Mouse (Mus musculus) ZHBTc4 (cell line): ENCODE data around the gene Rptor.

Source experiments
- DNase-seq: peaks from one replicate; pipeline ENCODE4 v3.0.0-alpha.2; 2011; ENCODE audit warnings: low read depth, low spot score

The Rptor gene

GRCm38 (mm10) chr11:119650456-119650855, 47.8 kb downstream of the Rptor start:
- DNase-seq, result no peak

DNA sequence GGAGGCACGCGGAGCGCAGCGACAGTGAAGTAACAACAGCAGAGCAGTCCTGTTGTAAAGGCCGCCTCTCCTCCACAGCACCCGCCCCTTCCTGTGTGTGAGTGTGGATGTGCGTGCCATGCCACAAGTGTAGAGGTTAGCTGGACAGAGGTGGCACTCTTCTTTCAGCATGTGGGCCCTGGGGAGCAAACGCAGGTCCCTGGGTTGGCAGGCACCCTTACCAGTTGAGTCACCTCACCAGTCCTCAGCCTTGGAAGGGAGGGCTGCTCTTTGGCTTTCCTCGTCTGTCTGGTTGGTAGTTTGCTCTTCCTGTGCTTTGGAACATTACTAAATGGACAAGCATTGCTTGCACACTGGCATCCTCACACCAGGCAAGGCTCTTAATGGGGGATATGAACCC, 50.6 kb downstream of the Rptor start:
- no peak for DNase-seq

DNA sequence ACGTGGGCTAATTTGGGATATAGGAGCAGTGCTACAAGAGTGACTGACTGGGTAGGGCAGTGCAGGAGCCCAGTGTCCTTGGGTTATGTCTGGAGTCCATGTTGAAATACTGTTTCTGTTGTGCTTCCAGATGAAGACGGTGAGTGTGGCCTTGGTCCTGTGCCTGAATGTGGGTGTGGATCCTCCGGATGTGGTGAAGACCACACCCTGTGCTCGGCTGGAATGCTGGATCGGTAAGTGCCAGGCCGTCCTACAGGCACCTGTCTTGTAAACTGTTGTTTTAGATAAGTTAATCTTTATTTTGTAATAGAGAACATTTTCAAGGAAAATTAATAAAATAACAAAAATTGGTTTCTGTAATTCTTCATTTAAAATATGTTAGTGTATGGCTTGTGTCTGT, 54.8 kb downstream of the Rptor start:
- DNase-seq, result peak; percentile 83

DNA sequence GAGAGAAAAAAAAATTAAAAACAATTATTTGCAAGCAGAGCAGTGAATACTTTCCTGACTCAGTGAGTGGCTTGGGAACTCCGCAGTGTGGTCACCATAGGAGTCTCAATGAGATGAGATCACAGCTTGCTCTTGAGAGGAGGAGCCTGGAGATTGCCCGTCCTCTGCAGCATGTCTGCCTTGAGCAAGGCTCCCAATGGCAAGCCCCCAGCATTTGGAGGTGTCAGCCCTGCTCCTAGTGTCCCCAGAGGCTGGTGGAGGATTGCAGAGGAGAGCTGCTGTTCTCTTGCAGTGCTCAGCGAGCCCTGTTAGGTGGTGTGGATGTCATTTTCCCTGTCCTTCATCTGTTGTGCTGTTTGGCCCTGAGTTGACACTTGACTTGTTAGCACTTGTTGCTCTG, 56.6 kb downstream of the Rptor start:
- DNase-seq, result peak; percentile 56

DNA sequence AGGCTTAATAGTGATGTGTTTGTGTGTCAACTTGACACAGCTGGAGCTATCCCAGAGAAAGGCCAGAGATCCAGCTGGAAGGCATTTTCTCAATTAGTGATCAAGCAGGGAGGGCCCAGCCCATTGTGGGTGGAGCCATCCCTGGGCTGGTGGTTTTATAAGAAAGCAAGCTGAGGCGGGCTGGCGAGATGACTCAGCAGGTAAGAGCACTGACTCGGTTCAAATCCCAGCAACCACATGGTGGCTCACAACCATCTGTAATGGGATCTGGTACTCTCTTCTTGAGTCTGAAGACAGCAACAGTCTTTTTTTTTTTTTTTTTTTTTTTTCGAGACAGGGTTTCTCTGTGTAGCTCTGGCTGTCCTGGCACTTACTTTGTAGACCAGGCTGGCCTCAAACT, 58.8 kb downstream of the Rptor start:
- DNase-seq, result peak; percentile 94

DNA sequence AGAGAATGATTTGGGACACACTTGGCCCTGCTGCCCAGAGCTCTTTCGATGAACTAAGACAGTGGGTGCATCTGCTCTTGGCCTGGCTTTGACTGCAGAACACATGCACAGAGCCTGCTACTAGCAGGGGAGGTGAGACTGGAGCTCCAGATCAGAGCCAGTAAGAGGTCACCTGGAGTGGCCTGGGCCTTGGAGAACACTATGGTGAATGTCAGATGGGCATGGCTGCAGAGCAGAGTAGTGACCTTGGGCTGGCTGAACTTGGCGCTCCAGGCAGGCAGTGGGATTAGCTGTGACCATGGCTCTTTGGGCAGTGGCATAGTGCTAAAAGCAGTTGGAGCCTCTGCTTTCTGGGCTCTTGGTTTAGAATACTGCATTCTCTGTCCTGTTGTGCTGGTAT, 61.2 kb downstream of the Rptor start:
- DNase-seq, result no peak

- no peak for DNase-seq
These were observed 62.1 kb downstream of the Rptor start for GRCm38 (mm10) chr11:119664678-119665307.

GRCm38 (mm10) chr11:119665308-119665702, 62.6 kb downstream of the Rptor start:
- DNase-seq, result no peak

GRCm38 (mm10) chr11:119666567-119667108, 63.9 kb downstream of the Rptor start:
- no peak for DNase-seq

DNA sequence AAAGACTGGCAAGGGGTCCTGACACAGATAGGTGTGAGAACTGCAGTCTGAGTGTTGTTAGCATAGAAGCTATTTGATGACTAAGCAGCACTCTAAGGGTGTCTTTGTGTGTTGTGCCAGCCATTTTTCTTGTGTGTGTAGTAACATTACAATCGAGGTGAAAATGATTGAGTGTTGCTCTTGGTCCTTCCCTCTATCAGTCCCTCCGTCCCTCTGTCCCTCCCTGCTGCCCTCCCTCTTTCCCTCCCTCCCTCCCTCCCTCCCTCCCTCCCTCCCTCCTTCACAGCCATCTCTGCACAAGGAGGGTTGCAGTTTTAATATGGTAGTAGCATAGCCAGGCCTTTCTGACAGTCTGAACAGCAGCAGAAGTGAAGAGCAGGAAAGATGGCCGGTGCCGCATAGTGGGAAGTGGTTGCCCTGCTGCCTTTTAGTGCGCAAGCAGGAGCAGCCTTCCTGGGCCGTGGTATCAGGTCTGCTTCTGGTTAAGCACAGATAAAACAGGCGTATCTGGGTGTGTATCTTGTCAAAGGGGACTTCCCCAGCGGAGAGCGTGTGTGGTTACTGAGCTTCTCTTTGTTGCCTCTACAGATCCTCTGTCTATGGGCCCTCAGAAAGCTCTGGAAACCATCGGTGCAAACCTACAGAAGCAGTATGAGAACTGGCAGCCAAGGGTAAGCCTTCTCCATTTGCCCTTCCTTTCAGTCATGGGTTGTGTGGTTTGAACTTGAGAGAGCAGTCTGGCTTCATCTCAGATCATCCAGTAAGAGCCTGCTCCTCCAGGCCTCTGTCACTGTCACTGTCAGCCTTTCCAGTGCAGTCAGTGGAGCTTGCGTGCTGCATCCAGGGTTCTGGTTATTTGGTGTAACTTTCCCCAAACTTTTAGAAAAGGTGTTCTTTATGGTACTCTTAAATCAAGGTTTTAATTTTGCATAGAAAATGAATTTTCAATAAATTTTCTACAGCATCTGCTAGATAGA, 68.3 kb downstream of the Rptor start:
- no peak for DNase-seq

GRCm38 (mm10) chr11:119672041-119672440, 69.3 kb downstream of the Rptor start:
- peak; percentile 75 for DNase-seq

DNA sequence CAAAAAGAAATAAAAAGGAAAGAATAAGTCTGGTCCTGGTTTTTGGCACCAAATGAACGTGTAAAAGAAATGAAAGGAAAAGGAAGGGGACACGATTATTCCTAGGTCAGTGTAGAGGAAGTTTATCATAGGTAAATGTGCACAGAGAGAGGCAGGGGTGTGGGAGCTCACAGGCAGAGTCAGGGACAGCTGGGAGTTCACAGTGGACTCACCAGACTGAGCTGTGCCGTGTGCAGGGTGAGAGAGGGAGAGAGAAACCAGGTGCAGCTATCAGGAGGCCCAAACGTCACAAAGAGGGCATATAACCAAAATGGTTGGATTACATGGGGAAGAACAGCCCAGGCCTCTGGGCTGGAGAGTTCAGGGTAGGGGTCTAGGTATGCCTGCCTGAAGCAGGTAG, 70.1 kb downstream of the Rptor start:
- DNase-seq, result no peak

DNA sequence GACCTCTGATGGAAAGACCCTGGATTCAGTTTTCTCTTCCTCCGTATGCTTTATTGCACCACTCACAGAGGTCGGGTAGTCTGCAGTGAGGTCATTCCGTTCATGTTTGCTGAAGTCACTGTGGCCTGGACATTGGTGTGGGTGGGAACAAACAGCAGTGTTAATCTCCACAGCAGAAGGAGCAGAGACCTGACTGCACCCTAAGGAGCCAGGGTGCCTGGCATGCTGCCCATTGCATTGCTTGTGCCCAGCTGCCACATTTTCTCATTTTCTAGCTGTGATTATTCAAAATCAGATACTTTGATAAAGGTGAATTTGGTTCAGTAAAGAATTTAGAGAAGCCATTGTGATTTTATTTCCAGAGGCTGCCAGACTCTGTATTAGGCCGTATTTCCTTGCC, 72.1 kb downstream of the Rptor start:
- no peak for DNase-seq

GRCm38 (mm10) chr11:119675546-119675945, 72.8 kb downstream of the Rptor start:
- DNase-seq, result no peak

DNA sequence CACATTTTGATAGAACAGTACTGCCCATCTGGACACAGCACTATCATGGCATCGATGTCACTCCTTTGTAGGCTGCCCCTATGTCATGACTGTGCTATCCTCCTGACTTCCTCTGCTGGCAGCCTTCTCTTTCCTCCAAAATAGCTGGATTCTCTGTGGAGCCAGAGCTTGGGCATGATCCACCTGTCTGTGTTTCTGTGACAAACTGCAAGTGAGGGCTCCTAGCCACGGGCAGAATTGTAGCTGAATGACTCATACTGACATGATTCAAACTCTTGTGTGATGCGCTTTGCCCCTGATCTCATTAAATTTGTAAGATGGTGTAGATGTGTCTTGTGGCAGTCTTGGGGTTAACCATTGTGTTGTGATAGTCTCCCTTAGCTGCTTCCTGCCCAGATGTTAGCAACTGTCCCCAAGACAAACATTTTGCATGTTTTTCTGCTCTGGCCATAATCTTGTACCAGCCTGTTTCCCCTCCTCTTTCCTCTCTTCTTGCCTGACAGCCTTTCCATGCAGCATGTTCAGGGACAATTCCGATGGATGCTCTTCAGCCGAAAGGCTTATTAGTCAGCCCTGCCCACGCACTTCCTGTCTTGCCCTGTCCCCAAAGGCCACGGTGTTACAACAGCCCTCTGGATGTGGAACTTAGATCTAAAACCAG, 74.2 kb downstream of the Rptor start:
- no peak for DNase-seq

GRCm38 (mm10) chr11:119678427-119678826, 75.7 kb downstream of the Rptor start:
- no peak for DNase-seq

DNA sequence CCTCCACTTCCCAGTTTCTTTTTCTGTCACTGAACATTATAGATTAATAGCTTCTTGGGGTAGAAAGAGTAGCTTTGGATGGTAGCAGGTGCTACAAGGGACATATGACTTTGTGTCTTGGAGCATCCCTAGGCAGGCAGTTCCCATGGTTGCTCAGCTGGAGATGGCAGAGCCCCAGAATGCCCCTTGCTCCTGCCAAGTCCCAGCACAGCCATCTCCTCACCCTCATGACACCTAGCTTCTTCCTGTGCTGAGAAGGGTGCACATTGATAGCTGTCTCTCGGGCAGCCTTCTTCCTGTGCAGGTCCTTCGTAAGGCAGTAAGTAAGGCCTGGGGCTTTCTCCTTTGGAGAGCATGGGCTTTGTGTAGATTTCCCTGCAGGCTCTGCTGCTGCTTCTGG, 78.0 kb downstream of the Rptor start:
- no peak for DNase-seq

DNA sequence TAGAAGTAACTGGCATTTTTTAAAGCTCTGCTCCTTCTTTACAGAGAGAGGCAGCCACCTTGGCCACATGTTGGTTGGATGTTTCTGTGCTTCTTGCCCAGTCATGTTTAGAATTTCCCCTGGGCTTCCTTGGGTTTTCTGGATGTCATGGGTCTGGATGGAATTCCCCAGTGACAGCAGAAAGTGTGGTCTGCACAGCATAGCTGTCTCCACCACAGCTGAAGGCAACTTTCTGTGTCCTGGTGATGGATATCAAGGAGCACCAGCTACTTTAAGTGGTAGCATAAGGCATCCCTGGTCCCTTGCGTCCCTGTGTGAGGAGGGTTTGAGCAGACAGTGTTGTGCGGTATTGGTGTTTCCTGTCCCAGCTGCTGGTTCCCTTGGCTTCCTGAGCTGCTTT, 79.6 kb downstream of the Rptor start:
- no peak for DNase-seq

GRCm38 (mm10) chr11:119683796-119684195, 81.1 kb downstream of the Rptor start:
- no peak for DNase-seq

DNA sequence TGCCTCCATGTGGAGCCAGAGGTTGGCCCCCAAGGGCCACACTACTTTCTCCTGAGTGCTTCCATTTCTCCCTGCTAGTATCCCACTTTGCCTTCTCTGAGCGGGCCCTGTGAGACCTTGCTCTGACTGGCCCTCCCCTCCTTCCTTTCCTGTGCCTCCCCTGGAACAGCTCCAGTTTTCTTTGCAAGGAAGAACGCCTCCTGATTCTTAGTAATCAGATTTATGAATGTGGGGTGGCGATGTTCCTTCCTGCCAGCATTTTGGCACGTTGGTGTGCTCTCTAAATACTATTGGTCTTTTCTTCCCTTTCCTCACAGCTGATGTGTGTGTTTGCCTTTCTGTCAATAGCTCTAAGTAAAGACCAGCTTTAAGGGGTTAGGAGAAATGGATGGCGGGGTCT, 82.8 kb downstream of the Rptor start:
- DNase-seq, result no peak

- no peak for DNase-seq
These were observed 83.4 kb downstream of the Rptor start for GRCm38 (mm10) chr11:119685910-119686659.
